Mouse (Mus musculus) olfactory bulb, adult 2 months (tissue): ENCODE results near the gene Samd1.

ENCODE experiments used
- CTCF ChIP-seq: fragments of 200-500 bp; IDR thresholded peaks from 2 replicates; pipeline ENCODE4 v1.5.1; 2012; ENCODE audit warnings: low read depth, mild to moderate bottlenecking, low read length, moderate library complexity; ENCODE audit not compliant: insufficient read depth
- POLR2A ChIP-seq: fragments of 200-500 bp; IDR thresholded peaks from 2 replicates; pipeline ENCODE4 v1.6.1; 2012; ENCODE audit warnings: mild to moderate bottlenecking, low read depth, low read length, moderate library complexity; ENCODE audit not compliant: insufficient read depth

GRCm38 (mm10) chr8:84044103-84044502, 46.6 kb downstream of the Samd1 start:
- TF ChIP-seq POLR2A, result no peak
- no peak for TF ChIP-seq CTCF
